Mouse (Mus musculus) forebrain, embryonic 15.5 days (tissue): ENCODE data around the gene Hs6st3. TPM values are rescaled to one million over a fixed set of nuclear protein-coding genes. Genes with fewer than 3 reads are reported as not detected.

ENCODE experiments used
- ATAC-seq: fragments of 200-750 bp; cut with Nextera tagmentation; replicated peaks from 2 replicates; pipeline ENCODE4 v1.8.0; 2017; ENCODE audit warnings: mild to moderate bottlenecking, moderate TSS enrichment, moderate library complexity
- H3K27ac ChIP-seq: fragments of 300-500 bp; sonication (generic); replicated peaks from 2 replicates; pipeline ENCODE4 v1.5.1; 2015; ENCODE audit warnings: mild to moderate bottlenecking, inconsistent platforms
- H3K27me3 ChIP-seq: fragments of 300-500 bp; sonication (generic); 2 replicates; pipeline ENCODE4 v1.6.1; 2015; ENCODE audit warnings: inconsistent platforms
- H3K36me3 ChIP-seq: fragments of 300-500 bp; sonication (generic); 2 replicates; pipeline ENCODE4 v1.6.1; 2015; ENCODE audit warnings: mild to moderate bottlenecking, inconsistent platforms
- H3K4me1 ChIP-seq: fragments of 300-500 bp; sonication (generic); 2 replicates; pipeline ENCODE4 v1.6.1; 2015; ENCODE audit warnings: inconsistent platforms
- H3K4me2 ChIP-seq: fragments of 300-500 bp; sonication (generic); replicated peaks from 2 replicates; pipeline ENCODE4 v1.6.1; 2015; ENCODE audit warnings: mild to moderate bottlenecking, inconsistent platforms
- H3K4me3 ChIP-seq: fragments of 300-500 bp; sonication (generic); 2 replicates; pipeline ENCODE4 v1.5.1; 2015; ENCODE audit warnings: mild to moderate bottlenecking, inconsistent platforms
- H3K9ac ChIP-seq: fragments of 300-500 bp; sonication (generic); replicated peaks from 2 replicates; pipeline ENCODE4 v1.6.1; 2015; ENCODE audit warnings: mild to moderate bottlenecking, inconsistent platforms
- H3K9me3 ChIP-seq: fragments of 300-500 bp; sonication (generic); 2 replicates; pipeline ENCODE4 v1.6.1; 2016; ENCODE audit warnings: inconsistent platforms
- WGBS: fragments of 180-500 bp; shearing (Covaris S2); methylation state at CpG from one replicate; pipeline ENCODE4 v1.1.7; 2015; ENCODE audit warnings: mixed read lengths; 5-methylcytosine and 5-hydroxymethylcytosine counted together
- polyA plus RNA-seq: library from polyadenylated mRNA; unstranded; fragments of >200 nt; fragmentation: Nextera tagmentation; extraction: Ambion mirVana; gene quantifications from 2 replicates; pipeline ENCODE4 v1.2.1, GENCODE M21; 2015

The Hs6st3 gene
- polyA plus RNA-seq, 1 experiment from 2014 or later: 1.4 TPM

- H3K4me2 ChIP-seq: no peak overlapping the region
- H3K36me3 ChIP-seq: no peaks in the 10 kb centered on the region
- no peak for ATAC-seq
- H3K27ac ChIP-seq: no peak overlapping the region
- no peak overlapping the region for H3K9ac ChIP-seq
- WGBS: 87% methylated on average over 4 of the region's 4 CpGs
- H3K9me3 ChIP-seq: no peaks in the 10 kb centered on the region
- H3K4me3 ChIP-seq: no peak overlapping the region
- no peaks in the 10 kb centered on the region for H3K27me3 ChIP-seq
- H3K4me1 ChIP-seq: no peaks in the 10 kb centered on the region
Observed at GRCm38 (mm10) chr14:119680052-119680451, 541.9 kb downstream of the Hs6st3 start.

DNA sequence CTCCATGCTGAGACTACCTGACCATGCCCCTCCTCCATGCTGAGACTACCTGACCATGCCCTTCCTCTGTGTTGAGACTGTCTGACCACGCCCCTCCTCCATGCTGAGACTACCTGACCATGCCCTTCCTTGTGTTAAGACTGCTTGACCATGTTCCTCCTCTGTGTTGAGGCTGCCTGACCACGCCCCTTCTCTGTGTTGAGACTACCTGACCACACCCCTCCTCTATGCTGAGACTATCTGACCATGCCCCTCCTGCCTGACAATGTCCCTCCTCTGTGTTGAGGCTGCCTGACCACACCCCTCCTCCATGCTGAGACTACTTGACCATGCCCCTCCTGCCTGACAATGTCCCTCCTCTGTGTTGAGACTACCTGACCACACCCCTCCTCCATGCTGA, 549.7 kb downstream of the Hs6st3 start:
- Histone ChIP-seq H3K9ac (no peak overlapping the region), H3K27ac (no peak overlapping the region), H3K4me1 (no peaks in the 10 kb centered on the region), H3K9me3 (no peaks in the 10 kb centered on the region), H3K4me2 (no peak overlapping the region), H3K27me3 (no peaks in the 10 kb centered on the region), H3K4me3 (no peak overlapping the region), H3K36me3 (no peaks in the 10 kb centered on the region)
- WGBS: 86% methylated on average over 2 of the region's 2 CpGs
- ATAC-seq: peak; percentile 35; the same call in 1 of the 2 replicates

GRCm38 (mm10) chr14:119699982-119700381, 561.8 kb downstream of the Hs6st3 start:
- H3K9ac ChIP-seq: no peak overlapping the region
- H3K4me3 ChIP-seq: no peak overlapping the region
- H3K27ac ChIP-seq: no peak overlapping the region
- no peak for ATAC-seq
- WGBS: 86% methylated on average over 4 of the region's 4 CpGs
- no peaks in the 10 kb centered on the region for H3K4me1 ChIP-seq
- no peak overlapping the region for H3K4me2 ChIP-seq
- H3K9me3 ChIP-seq: no peaks in the 10 kb centered on the region
- no peaks in the 10 kb centered on the region for H3K27me3 ChIP-seq
- H3K36me3 ChIP-seq: no peaks in the 10 kb centered on the region

DNA sequence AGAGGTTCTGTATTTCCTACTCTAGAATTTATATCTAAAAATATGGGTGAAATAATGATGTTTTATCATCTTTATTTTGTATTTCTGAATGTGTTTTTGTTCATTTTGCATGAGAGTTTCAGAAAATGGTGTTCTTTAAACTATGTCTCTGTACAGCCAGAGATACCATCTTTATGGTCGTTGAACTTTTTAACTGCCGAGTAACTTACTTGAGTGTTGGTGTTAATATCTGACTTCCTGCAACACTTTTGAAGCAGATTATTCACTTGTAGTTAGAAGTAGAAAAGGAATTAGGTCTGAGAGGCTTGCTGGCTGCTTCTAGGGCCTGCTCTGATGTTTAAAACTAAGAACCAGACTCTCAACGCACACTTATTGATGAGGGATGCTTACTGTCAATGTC, 576.6 kb downstream of the Hs6st3 start:
- no peak for ATAC-seq
- H3K27ac ChIP-seq: no peak overlapping the region
- H3K36me3 ChIP-seq: no peaks in the 10 kb centered on the region
- no peaks in the 10 kb centered on the region for H3K9me3 ChIP-seq
- no peak overlapping the region for H3K4me3 ChIP-seq
- no peak overlapping the region for H3K9ac ChIP-seq
- H3K4me1 ChIP-seq: 0 out of 2 replicates have a peak, but pooled peaks cover 4% of the 10 kb centered on the region
- H3K27me3 ChIP-seq: no peaks in the 10 kb centered on the region
- H3K4me2 ChIP-seq: no peak overlapping the region
- WGBS: 91% methylated on average over 3 of the region's 3 CpGs

GRCm38 (mm10) chr14:119717323-119717722, 579.2 kb downstream of the Hs6st3 start:
- no peak; the same call in 1 of the 2 replicates for ATAC-seq
- 62% methylated on average over 1 of the region's 1 CpGs for WGBS

DNA sequence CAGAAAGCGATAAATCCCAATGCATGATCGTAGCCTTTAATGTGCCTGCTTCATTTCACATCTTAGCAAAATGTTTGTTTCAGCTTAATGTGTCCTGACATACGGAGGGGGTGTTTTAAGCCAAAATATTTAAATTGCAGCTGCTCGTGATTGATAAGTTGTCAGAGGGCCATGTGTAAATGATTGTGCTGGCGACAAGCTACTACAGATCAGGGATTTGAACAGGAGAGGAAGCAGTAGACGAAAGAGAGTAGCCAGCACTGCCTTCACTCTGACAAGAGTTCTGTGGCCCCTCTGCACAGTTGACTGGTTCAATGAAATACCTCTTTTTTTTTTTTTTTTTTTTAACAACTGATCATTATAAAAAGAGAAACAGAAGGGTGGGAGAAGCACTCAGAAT, 587.0 kb downstream of the Hs6st3 start:
- H3K4me2 ChIP-seq: no peak overlapping the region
- no peaks in the 10 kb centered on the region for H3K9me3 ChIP-seq
- H3K36me3 ChIP-seq: no peaks in the 10 kb centered on the region
- H3K27me3 ChIP-seq: no peaks in the 10 kb centered on the region
- no peak overlapping the region for H3K9ac ChIP-seq
- WGBS: 68% methylated on average over 6 of the region's 6 CpGs
- peak; percentile 72; the same call in 1 of the 2 replicates for ATAC-seq
- no peak overlapping the region for H3K4me3 ChIP-seq
- H3K27ac ChIP-seq: no peak overlapping the region
- no peaks in the 10 kb centered on the region for H3K4me1 ChIP-seq

More at GRCm38 (mm10) chr14:119717323-119717722, 579.2 kb downstream of the Hs6st3 start:
- H3K9me3 ChIP-seq: no peaks in the 10 kb centered on the region
- H3K4me3 ChIP-seq: no peak overlapping the region
- no peak overlapping the region for H3K9ac ChIP-seq
- H3K4me2 ChIP-seq: no peak overlapping the region
- H3K4me1 ChIP-seq: 0 out of 2 replicates have a peak, but pooled peaks cover 4% of the 10 kb centered on the region
- H3K27me3 ChIP-seq: no peaks in the 10 kb centered on the region
- no peaks in the 10 kb centered on the region for H3K36me3 ChIP-seq
- H3K27ac ChIP-seq: no peak overlapping the region

GRCm38 (mm10) chr14:119731436-119732080, 593.4 kb downstream of the Hs6st3 start:
- Histone ChIP-seq H3K27me3 (no peaks in the 10 kb centered on the region; the same call in 1 of the 2 replicates), H3K9ac (no peak overlapping the region), H3K4me1 (peaks cover 3% of the 10 kb centered on the region; the same call in 1 of the 2 replicates), H3K36me3 (no peaks in the 10 kb centered on the region), H3K27ac (no peak overlapping the region), H3K9me3 (no peaks in the 10 kb centered on the region), H3K4me3 (no peak overlapping the region), H3K4me2 (no peak overlapping the region)
- ATAC-seq: peak; percentile 92
- 25% methylated on average over 7 of the region's 7 CpGs for WGBS

DNA sequence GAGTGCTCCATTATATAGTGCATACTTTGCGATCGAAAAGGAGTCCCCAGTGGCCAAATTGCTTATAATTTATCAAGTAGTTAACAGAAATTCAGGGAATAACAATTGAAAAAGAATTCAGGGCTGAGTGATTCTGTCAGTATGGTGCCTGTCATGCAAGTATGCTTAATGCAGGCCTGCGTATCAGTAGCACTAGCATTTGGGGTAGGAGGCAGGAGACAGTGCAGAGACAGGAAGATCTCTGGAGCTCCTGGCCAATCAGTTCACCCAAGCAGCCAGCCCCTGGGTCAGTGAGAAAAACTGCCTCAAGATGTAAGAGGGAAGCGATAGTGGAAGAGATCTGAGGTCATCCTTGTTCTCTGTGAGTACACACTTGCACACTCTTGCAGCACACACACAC, 594.1 kb downstream of the Hs6st3 start:
- 66% methylated on average over 4 of the region's 4 CpGs for WGBS
- H3K27me3 ChIP-seq: no peaks in the 10 kb centered on the region; the same call in 1 of the 2 replicates
- no peak overlapping the region for H3K9ac ChIP-seq
- ATAC-seq: no peak; the same call in 1 of the 2 replicates
- H3K4me1 ChIP-seq: peaks cover 3% of the 10 kb centered on the region; the same call in 1 of the 2 replicates
- H3K9me3 ChIP-seq: no peaks in the 10 kb centered on the region
- H3K4me3 ChIP-seq: no peak overlapping the region
- H3K4me2 ChIP-seq: no peak overlapping the region
- H3K36me3 ChIP-seq: no peaks in the 10 kb centered on the region
- H3K27ac ChIP-seq: no peak overlapping the region

GRCm38 (mm10) chr14:119737408-119737961, 599.3 kb downstream of the Hs6st3 start:
- ATAC-seq: no peak
- H3K36me3 ChIP-seq: no peaks in the 10 kb centered on the region
- H3K9ac ChIP-seq: no peak overlapping the region
- H3K27ac ChIP-seq: no peak overlapping the region
- no peaks in the 10 kb centered on the region for H3K4me1 ChIP-seq
- H3K4me3 ChIP-seq: no peak overlapping the region
- H3K9me3 ChIP-seq: no peaks in the 10 kb centered on the region
- H3K4me2 ChIP-seq: no peak overlapping the region
- H3K27me3 ChIP-seq: no peaks in the 10 kb centered on the region; the same call in 1 of the 2 replicates
- 85% methylated on average over 5 of the region's 5 CpGs for WGBS

DNA sequence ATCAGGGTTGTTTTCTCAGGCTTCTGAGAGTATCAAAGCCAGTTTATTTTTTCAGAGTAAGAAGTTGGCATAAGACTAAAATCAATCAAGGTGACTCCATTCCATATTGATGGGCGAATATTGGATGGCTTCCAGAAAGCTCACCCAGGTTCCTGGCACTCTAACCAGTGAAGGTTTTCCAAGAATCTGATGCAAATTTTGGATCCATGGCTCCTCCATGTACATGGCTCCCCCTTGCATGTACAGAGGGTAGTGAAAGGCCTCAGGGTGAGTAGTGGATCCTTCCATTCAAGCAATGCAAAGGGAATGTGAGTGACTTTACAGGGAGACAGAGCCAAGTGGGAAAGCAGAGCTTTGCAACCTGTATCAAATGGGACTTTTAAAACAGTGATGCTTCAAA, 603.6 kb downstream of the Hs6st3 start:
- Histone ChIP-seq H3K4me3 (no peak overlapping the region), H3K27me3 (no peaks in the 10 kb centered on the region), H3K4me2 (no peak overlapping the region), H3K9me3 (no peaks in the 10 kb centered on the region), H3K27ac (no peak overlapping the region), H3K4me1 (no peaks in the 10 kb centered on the region), H3K9ac (no peak overlapping the region), H3K36me3 (no peaks in the 10 kb centered on the region)
- 89% methylated on average over 1 of the region's 1 CpGs for WGBS
- no peak for ATAC-seq

DNA sequence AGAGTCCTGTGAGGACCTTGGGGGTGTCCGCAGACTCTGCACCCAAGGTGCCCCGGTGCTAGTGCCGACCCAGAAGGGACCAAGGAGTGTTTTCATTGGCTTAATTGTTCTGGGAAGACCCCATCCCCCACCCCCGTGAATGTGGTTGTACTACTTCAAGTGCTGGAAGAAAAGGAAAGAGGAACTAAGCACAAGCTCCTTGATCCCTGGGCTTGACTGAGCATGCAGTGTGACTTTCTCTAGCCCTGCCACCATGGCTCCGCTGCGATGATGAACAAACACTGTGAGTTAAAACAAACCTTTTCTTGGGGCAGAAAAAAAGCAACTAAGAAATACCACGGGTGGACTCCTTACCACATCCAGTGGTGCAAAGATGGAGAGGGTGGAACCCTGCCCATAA, 623.2 kb downstream of the Hs6st3 start:
- 91% methylated on average over 7 of the region's 7 CpGs for WGBS

DNA sequence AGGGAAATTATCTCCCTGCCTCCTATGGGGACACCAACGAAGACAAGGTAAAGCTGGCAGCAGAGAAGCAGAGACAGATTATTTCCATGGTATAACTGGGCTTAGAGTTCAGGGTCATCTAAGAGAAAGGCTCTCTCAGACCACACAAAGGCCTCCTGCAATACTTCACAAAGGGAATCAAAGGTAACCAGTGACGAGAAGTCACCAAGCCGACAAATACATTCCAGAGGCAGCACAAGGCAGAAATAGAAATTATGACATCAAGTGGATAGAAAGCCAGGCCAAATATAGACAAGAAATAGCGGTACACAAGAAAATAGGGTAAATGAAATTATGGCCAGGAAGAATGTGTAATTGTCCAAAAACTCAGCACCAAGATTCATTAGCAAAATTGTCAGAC, 633.9 kb downstream of the Hs6st3 start:
- Histone ChIP-seq H3K4me3 (no peak overlapping the region), H3K9me3 (no peaks in the 10 kb centered on the region), H3K9ac (no peak overlapping the region), H3K4me2 (no peak overlapping the region), H3K27me3 (no peaks in the 10 kb centered on the region), H3K36me3 (no peaks in the 10 kb centered on the region), H3K27ac (no peak overlapping the region), H3K4me1 (no peaks in the 10 kb centered on the region; the same call in 1 of the 2 replicates)
- WGBS: 64% methylated on average over 4 of the region's 4 CpGs
- no peak for ATAC-seq

More for the DNA sequence above, 623.2 kb downstream of the Hs6st3 start:
- no peak for ATAC-seq
- H3K27me3 ChIP-seq: no peaks in the 10 kb centered on the region
- no peaks in the 10 kb centered on the region for H3K9me3 ChIP-seq
- H3K36me3 ChIP-seq: no peaks in the 10 kb centered on the region
- no peak overlapping the region for H3K4me2 ChIP-seq
- H3K4me1 ChIP-seq: no peaks in the 10 kb centered on the region
- no peak overlapping the region for H3K27ac ChIP-seq
- no peak overlapping the region for H3K9ac ChIP-seq
- H3K4me3 ChIP-seq: no peak overlapping the region
